Mouse (Mus musculus) A20 (cell line): ENCODE measurements around the gene Prph.
A peak's percentile ranks its signal among the peaks of the same experiment; 100 is the strongest.
"Not testable (repeated sequence)": the region's sequence is repeated elsewhere in the genome, so short reads cannot be mapped to it uniquely, and the experiment has no call there.

Source experiments
- DNase-seq: peaks from one replicate; pipeline ENCODE4 v3.0.0-alpha.2; 2011; ENCODE audit warnings: low read depth, low spot score

The Prph gene

DNA sequence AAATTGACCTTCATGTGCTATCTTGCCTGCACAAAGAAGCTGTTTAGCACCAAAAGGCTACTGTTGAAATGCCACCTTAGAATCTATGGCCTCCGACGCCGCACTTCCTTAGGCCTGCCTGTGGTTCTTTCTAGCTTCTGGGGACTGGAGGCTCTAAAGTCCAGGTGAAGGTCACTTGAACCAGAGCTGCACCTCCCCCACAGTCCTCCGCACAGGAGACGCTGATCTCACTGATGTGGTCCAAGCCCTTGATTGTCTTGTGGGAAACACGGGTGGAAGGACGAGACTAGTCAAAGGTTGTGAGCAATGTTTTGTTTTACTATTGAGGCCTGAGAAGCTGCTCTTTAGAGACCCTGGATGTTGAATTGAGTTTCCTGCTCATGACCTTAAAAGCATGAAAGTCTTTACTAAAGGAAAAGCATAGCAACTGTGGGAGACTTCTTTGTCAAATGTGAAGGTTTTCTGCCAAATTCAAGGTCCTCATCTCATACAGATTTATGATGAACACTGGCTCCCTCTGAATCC, 22.2 kb upstream of the Prph start:
- no peak for DNase-seq

DNA sequence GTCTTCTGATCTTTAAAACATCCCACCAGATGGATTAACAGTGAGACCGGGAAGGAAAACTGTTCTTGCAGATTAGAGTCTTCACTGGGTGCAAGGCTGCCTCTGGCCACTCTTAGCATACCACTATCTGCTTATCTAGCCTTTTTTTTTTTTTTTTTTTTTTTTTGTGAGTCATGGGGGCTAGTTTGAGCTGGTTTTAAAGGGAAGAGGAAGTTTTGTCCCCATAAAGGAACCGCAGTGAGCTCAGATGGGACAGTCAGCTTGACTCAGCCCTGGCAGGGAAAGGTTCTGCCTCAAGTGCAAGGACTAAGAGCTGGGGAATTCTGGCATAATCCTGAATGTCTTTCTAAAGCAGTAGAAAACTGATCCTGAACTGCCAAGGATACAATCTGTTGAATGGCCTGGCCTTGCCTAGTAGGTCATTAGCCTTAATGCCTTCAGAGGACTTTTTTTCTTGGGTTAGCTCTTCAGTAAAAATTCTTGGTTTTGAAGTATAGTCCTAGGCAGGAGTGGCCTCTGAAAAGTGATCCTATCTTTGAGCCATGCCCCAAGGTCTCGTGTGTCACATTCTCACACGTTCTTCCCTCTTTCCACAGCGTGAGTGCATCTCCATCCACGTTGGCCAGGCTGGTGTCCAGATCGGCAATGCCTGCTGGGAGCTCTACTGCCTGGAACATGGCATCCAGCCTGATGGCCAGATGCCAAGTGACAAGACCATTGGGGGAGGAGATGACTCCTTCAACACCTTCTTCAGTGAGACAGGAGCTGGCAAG, 21.3 kb upstream of the Prph start:
- no peak for DNase-seq

DNA sequence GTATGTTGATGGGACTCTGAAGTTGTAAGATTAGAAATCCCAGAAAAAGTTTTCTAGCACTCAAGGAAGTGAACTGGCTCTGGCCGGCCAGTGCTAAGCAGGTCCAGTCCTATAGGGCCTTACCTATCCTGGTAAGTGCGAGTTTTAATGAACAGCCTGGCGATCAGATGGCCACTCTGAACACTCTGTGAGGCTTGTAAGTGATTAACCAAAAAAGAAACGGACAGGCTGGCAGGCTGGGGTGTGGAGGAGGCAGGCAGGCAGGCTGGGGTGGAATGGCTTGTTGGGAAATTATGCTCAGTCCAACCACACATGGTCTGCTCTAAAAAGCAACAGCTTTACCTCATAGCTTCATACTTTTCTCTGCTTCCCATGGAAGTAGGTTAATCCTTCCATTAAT, 19.5 kb upstream of the Prph start:
- DNase-seq, result no peak

DNA sequence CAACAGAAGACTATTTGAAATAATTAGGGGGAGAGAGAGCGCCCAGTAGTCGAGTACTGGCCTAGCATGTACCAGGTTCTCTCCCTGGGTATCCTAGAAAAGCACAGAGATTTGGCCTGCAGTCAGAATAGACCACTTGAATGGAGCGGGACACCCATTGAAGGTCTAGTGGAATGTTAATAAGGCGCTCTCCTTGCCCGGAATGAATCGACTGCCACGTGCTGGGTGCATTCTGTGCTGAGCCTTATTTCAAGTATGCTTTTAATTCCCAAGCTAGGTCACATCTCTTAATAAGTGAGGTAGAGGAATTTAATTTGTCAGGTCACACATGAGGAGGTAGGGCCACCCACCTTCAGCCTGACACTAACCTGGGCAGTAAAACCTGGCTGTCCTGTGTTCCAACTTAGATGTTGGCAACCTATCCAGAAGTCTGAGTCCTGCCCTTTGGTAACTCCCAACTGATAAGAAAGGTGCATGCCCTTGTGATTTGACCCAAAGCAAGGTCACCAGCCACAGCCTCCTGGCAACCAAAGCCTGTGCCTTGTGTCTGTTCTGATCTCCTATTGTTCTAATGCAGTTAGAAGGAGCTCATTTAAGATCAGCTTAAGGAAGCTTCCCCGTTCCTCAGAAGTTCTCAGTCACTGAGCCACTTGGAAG, 18.6 kb upstream of the Prph start:
- no peak for DNase-seq

DNA sequence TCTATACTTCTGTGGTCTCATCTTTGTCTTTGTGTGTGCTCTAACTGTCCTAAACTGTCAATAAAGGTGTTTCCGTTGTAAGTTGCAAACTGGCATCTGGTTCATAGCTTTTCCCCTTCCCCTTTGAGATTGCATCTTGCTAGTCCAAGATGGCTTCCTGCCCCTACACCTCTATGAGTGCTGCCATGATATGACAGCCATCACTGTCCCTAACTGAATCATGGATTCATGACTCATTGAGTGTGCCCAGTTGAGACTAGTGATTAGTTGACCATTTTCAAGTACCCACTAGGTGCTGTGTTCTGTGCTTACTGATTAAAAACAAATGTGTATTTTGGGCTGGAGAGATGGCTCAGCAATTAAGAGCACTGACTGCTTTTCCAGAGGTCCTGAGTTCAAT, 16.9 kb upstream of the Prph start:
- no peak for DNase-seq

DNA sequence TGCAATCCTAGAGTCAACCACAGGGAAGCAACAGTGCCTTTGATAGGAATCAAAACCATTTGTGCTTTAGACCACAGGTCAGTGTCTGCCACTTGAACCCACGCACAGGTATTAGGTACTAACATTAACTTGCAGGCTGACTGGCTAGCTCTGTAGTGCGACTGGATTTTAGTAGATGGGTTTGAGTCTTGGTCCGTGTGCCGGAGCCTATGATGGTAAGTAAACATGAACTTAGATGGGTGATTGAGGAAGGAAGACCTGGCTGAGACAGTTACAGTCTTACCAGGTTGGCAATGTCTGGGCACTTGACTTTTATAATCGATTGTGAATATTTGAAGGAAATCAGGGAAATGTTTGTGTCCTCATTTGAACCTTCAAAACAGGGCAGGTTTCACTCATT, 16.2 kb upstream of the Prph start:
- no peak for DNase-seq

DNA sequence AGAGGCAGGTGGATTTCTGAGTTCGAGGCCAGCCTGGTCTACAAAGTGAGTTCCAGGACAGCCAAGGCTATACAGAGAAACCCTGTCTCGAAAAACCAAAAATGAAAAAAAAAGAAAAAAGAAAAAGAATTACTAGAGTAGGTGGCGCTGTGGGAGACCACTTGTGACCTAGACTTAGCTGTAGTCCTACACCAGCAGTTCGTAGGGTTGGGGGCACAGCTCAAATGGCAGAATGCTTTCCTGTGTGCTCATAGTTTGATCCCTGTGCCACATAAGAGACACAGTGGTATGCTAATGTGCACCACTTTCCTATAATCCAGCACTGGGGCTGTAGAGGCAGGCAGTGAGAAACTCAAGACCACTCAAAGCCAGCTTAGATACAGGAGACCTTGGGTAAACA, 15.7 kb upstream of the Prph start:
- DNase-seq, result peak; percentile 26

DNA sequence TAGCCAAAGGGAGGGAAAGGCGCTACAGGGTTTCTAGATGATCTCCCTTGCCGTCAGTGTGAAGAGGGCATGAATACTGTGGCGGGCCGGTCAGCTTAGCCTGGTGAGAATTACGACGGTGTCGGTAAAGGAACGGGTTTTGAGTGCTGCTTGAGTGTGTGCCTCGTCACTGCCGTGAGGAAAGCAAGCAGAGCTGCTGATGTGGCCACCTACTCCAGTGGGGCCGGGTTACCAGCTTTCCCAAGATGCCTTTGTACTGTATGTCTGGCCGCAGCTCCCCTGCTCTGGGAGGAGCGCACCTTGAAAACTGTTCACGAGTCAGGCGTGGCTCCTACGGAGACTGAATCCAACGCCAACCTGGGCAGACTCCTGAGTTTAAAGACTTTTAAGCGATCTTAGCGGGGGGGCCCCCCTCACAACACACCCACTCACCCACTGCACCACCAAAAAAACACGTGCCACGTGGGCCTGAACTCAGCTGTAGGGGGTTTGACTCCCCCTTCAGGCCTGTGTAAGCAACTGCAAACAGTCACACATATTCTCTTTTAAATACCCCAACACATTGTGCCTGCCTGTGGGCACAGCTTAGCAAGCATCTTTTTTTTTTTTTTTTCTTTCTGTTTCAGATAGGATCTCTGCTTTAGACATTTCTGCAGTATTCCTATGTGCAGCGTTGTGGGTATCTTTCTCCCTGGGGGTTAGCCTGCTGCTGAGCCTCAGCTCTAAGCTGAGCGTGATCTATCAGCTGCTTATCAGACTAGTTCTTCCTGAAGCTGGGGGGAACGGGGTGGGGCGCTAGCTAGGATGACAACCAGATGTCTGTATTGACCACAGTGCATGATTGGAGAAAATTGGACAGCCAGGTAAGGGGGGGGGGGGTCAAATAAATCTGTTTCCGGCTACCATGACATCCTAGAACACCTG, 14.7 kb upstream of the Prph start:
- DNase-seq, result peak; percentile 41

DNA sequence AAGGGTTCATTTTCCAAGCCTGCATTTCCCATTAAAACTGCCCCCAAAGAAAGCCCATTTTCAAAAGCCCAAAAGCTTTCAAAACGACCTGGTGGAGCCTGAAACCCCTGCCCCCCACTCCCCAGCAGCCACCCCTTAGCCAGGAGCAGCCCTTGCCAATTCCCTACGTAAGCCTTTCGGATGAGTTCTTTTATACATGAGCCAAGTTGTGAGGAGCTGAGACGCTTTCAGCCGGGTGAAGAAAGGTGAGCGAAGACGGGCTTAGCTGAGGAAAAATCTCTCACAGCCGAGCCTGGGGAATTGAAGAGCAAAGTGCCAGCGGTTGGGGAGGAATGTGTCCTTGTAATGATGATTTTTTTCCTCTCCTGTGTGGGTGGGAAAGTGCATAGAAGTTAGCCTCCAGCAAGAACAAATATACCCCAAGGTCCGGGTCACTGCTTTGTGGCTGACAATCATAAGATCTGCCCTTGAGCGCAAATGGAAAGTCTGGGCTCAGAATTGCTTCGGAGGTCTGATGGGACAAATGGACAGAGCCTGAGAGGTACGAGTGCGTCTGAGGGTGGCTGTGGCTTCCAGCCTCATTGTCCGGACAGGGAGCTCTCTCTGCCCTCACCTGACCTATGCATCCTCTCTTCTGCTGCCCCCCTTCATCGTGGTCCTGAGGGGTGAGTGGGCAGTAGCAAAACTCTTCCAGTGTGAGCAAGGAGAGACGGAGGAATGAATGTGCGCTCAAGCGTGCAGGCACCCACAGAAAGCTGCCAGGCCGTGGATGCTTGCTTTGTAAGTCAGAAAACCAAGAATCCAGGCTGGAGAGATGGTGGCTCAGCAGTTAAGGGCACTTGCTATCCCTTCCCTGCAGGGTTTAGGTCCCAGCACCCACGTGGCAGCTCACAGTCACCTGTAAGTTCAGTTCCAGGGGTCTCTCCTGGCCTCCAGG, 13.8 kb upstream of the Prph start:
- no peak for DNase-seq

DNA sequence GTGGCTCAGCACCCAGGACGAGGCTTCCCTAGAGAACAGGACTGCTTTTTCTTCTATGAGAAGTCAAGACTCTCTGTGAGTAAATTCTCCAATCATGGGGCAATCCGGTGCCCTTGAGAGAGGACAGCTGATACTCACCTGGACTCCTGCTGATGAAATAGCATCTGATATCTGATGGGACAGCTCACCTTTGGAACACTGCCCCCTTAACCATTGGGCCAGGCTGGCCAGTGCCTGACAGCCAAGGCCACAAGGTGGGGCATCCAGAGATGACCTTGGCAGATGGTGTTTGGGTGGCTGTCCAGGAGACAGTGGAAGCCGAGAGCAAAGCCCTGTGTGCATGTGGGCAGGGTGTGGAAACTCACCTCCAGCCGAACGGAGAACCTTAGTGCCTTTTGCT, 12.6 kb upstream of the Prph start:
- DNase-seq, result no peak

DNA sequence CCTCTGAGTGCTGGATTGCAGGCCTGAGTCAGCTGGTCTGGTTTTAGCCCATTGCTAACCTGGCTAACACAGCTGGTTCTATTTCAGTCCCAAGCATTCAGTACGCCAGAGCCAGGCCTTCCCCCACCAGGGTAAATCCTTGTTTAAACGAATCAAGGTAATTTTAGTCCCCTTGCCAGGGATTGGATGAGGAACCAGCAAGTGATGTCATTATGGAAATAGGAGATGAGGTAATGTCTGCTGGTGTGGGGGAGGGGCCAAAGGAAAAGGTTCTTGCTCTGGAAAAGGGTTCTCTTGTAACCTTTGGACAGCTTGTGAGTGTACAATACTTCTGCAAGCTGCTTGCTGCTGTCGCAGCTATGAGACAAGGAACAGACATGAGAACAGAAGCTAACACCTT, 10.1 kb upstream of the Prph start:
- DNase-seq, result no peak

DNA sequence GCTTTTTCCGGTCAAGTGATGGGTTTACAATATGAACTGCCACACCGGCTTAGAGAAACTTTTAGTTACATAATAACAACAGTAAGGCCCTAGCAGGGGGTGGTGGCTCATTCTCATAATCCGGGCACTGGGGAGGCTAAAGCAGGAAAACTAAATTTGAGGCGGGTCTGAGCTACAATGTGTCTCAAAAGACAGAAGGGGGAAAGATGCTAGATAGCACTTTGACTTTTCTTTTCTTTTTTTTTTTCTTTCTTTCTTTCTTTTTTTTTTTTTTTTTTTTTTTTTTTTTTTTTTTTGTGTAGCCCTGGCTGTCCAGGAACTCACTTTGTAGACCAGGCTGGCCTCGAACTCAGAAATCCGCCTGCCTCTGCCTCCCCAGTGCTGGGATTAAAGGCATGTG, 9.2 kb upstream of the Prph start:
- DNase-seq, result not testable (repeated sequence)

DNA sequence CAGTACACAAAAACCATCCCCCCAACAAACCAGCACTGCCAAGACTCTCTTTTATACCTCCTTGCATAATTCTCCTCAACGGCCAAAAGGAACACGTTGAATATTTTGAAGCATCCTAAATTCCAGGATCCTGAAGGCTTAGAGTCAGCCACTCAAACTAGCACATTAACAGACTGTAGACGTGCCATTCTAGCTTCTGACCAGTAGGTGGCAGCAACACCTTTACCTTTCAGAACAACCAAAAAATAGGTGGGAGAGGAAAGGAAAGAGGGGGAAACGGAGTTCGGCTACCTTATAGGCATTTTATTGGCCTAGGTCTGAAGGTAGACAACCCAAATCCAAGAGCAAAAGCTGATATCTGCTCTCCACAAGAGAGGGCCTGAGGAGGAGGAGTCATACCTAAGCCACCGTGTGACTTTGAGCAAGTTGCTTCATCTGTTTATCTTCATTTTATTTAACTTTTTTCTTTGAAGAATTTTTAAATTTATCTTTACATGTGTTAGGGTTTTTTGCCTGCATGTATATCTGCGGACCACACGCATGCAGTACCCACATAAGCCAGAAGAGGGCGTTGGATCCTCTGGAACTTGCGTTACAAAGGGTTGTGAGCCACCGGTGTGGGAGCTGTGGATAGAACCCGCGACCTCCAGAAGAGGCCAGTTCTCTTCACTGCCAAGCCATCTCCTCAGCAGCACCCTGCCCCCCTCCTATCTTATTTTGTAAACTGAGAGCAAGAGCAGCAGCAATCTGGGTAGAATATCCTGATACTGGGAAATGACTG, 5.3 kb upstream of the Prph start:
- peak; percentile 68 for DNase-seq

DNA sequence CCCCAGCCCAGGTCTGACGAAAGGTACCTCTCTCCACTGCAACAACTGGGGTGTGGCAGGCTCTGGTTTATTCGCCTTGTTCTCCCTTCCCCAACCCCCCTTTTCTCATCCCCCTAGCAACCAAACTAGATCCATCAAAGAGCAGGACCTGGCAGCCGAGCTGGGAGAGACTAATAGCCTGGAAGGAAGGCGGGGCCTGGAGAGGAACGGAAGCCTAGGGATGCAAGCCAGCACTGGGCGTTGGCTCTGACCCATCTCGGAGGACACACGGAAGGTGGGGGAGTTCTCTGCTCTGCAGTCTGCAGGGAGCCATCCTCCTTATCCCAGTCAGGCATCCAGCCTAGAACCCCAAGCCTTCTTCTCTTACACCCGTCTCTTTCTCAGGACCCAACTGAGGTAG, 1.6 kb upstream of the Prph start:
- DNase-seq, result no peak

DNA sequence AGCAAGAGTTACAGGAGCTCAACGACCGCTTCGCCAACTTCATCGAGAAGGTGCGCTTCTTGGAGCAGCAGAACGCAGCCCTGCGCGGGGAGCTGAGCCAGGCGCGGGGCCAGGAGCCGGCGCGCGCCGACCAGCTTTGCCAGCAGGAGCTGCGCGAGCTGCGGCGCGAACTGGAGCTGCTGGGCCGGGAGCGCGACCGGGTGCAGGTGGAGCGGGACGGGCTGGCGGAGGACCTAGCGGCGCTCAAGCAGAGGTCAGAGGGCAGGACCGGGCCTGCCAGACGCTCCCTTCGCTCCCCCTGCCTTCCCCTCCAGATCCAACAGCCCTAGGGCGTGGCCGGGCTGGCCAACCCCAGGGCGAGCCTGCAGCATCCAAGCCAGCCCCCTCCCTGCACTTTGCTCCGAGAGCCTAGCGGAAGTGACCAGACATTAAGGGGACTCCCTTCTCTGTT, 562 bp downstream of the Prph start:
- no peak for DNase-seq

DNA sequence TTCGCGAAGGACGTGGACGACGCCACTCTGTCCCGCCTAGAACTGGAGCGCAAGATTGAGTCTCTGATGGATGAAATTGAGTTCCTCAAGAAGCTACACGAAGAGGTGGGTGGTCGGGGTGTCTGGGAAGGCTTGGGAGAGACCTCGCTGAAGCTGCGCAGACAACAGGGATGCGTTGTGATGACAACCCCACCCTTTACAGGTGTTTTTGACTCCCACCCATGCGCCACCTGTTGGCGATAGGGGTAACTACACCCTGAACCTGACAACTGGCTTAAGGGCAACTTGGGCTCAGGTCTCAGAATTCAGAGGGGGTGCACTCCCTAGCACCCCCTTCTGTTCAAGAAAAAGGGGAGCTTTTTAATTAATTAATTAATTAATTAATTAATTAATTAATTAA, 1.4 kb downstream of the Prph start:
- DNase-seq, result peak; percentile 62

DNA sequence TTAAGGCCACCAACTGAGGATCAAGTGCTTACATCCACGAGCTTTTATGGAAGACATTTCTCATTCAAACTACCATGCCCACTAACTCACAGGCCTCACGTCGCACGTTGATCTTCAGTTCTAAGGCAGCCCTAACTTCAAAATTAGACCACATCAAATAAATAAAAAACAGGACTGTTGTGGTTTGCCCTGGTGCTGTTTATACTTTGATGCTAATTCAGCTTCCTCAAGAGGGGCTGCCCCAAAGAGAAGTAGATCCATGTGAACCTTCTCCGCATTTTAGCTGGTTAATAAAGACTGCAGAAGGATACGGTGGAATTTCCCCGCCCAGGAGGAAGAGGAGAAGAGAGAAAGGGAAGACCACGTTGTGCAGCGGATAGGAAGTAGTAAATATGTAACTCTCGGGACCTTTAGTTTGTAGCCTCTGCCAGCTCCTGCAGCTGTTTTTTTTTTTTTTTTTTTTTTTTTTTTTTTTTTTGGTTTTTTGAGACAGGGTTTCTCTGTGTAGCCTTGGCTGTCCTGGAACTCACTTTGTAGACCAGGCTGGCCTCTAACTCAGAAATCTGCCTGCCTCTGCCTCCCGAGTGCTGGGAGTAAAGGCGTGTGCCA, 10.7 kb downstream of the Prph start:
- peak; percentile 30 for DNase-seq

DNA sequence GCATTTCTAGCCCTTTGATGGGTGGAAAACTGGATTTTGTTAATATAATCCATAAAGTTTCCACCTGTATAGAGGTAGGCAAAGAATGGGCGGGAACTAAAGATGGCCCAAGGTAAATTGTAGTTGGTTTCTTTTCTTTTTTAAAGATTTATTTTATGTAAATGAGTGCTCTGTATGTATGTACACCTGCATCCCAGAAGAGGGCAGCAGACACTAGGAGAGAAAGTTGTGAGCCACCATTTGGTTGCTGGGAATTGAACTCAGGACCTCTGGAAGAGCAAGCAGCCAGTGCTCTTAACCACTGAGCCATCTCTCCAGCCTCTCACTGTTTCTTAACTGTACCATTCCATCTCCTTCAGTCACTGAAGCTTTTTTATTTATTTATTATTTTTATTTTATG, 17.0 kb downstream of the Prph start:
- no peak for DNase-seq

DNA sequence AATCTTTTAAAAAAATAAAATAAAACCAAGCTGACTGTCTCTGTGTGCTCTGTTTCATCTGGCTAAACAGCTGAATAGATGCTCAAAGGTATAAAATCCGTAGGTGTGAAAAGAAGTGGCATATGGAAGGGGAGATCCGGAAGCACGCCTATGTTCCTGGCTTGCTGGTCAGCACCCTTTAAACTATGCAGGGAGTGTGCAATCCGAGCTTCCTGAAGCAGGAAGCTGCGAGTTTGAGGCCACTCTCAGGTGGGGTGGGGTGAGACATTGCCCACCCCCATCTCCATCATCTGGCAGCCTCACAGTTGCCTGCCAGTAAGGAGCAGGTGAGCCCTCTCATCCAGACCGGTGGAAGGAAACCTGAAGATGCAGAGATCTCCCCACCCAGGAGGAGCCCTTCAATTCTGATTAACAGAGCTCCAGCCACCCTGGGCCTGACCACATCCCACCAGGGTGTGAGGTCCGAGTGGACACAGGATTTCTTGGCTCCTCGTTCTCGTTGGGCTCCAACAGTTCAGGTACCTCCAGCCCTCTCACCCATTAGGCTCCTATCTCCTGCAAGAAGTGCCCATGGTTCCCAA, 19.1 kb downstream of the Prph start, which contains the start of gene Troap:
Troap (plus strand) TSS at position 557 of the 581 bp plus-strand sequence.
- DNase-seq, result no peak
